Mouse (Mus musculus): ENCODE results near the gene Gm10031.

- no peak for TF ChIP-seq CTCF (IDR thresholded peaks at IDR 0.05; ENCODE audit: insufficient read depth, low read depth, low read length)
- no peak for TF ChIP-seq POLR2A (IDR thresholded peaks at IDR 0.05; ENCODE audit: insufficient read depth, low read depth, low read length)
These were observed 18.8 kb upstream of the Gm10031 start for GRCm38 (mm10) chr1:156504945-156505523.

Measured in olfactory bulb, adult 2 months (tissue).